Mouse (Mus musculus) thymus, postnatal 36 days (tissue): ENCODE measurements at regions not wholly inside any gene's neighbourhood (a gene's known extent, or its start where the extent isn't known, plus 50 kb on each side); places are given as distances from the start of the nearest gene placed in this dataset.
"Not testable (repeated sequence)": the region's sequence is repeated elsewhere in the genome, so short reads cannot be mapped to it uniquely, and the experiment has no call there.

Source experiments
- DNase-seq, 2 experiments: peaks; one replicate each; pipeline ENCODE4 v3.0.0; 2022; ENCODE audit warnings: mixed read lengths in 2 of 2

DNA sequence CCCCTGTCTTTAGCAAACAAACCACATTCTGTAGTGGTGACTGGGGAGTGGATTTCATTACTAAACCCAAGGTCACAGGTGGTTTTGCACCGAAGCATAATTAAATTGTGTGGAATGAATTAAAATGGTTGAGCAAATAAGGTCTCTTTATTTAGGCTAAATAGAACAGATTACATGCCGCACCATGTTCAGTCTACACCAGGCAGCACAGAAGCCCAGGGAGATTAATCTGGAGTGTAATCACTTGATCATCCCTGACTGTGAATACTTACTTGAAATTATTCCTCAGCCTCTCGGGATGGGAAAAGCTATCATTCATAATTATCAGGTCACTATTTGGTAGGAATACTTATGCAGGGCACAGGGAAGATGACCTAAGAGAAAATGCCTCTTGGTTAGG lies 1293.3 kb upstream of the Sel1l start:
- DNase-seq, result no peak

- no peak for DNase-seq
These were observed 1287.4 kb upstream of the Sel1l start for GRCm38 (mm10) chr12:93136395-93136794.

DNA sequence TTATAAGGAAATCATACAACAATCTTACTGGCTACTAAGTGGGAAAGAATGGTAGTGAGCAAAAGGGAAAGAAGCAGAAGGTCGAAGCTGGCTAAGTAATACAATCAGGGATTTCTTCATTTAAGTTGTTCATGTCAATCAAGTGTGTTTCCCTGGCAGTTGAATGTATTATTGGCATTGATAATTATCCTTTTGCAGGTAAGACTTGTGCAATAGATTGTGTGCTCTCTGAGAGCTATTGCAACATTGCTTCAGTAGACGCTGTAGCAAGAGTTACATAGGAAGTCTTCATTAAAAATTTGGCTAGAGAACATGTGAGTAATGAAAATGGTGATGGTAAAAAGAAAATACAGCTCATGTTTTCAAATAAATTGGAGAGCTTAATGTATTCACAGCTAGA lies 1273.3 kb upstream of the Sel1l start:
- DNase-seq, result no peak

- no peak for DNase-seq
These were observed 1239.3 kb upstream of the Sel1l start for GRCm38 (mm10) chr12:93088031-93088790.

DNA sequence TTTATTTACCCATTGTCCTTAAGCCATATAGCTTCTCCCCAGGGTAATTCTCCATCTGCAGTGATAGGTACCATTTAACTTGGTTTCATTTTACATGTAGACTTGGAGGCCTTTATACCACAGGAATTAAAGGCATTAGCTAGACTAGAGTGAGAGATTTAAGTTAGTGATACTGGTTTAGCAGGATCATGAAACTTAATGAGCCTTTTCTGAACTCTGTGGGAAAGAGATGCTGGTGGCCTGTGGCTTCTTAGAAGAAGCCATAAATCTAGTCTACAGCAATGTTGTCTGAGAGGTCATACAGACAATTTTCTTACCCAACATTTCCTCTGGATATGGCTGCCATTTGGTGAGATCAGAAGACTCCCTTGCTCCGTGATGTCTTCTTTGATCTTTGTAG lies 1214.9 kb upstream of the Sel1l start:
- DNase-seq, result no peak

DNA sequence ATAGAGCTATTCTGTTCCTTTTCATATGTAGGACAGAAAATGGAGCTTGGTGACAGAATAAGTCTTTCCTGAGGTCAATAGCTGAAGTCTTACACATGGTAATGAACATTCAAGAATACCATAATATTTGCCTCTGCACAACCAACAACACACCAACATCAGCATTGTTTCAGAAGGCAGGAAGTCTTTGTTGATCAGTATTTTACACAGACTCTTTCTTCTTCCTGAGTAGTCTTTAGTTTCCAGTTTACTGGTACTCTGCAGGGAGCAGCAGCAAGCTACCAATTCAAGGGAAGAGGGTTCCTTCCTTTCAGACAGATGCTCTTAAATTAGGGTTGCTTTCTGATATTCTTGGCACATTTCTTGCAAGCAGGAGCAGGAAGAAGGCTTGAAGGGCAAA lies 1170.7 kb upstream of the Sel1l start:
- DNase-seq, result no peak

GRCm38 (mm10) chr12:93011583-93011982 lies 1162.6 kb upstream of the Sel1l start:
- no peak for DNase-seq

DNA sequence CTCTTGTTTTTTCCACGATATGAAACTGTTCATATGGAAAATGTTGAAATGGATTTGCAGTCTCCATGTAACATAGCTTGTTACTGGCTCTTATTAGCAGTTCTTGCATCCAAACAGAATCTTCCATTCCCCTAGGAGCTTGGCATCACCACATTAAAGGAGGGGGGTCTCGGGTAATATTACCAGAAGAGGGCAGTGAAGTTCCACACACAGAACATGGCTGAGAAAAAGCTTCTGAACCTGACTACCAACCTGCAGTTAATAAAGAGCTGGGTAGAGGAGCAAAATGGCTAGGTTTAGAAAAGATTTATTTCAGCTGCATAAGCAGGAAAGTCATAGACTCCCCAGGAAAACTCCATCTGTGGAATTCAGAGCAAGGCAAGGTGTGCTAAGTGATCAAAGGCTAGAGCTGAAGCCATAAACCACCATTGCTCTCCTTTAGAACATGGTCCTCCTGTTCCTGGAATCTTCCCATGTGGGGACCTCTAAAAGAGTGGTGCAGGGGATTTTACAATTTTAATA lies 1157.9 kb upstream of the Sel1l start:
- no peak for DNase-seq

DNA sequence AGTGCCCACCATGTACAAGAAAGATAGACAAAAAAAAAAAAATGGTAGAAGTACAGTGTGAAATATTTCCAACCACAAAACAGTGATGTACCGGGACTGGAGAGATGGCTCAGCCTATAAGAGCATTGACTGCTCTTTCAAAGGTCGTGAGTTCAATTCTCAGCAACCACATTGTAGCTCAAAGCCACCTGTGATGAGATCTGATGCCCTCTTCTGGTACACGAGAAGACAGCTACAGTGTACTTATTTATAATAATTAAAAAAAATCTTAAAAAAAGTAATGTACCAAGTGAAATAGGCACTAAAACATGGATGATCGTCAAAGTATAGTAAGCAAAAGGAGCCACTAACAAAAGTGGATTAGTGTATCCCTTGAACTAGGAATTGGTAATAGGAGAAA lies 1154.2 kb upstream of the Sel1l start:
- no peak for DNase-seq

GRCm38 (mm10) chr12:92975698-92976097 lies 1126.7 kb upstream of the Sel1l start:
- no peak for DNase-seq

GRCm38 (mm10) chr12:92944352-92944751 lies 1095.4 kb upstream of the Sel1l start:
- no peak for DNase-seq

GRCm38 (mm10) chr12:92927591-92927990 lies 1078.6 kb upstream of the Sel1l start:
- DNase-seq, result no peak

GRCm38 (mm10) chr12:92926942-92927341 lies 1078.0 kb upstream of the Sel1l start:
- DNase-seq, result no peak

- no peak for DNase-seq
These were observed 1071.0 kb upstream of the Sel1l start for GRCm38 (mm10) chr12:92919920-92920319.

DNA sequence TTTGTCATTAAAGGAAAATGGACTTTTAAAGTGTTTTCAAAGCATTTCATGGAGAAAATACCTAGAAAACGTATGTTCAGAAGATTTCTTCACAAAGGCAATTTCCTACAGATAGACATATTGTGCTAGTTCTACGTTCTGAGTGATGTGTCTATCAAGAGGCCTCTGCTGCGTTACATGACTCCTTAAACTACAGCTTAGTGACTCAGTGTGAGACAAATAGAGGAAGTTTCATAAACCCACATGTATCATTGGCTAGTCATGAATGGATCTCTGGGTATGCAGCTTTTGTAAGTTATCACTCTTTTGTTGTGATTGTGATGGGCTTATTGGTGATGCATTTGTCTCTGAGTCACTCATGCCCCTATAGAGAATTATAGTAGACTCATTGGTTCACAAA lies 1067.3 kb upstream of the Sel1l start:
- DNase-seq, result no peak

GRCm38 (mm10) chr12:92915776-92916175 lies 1066.8 kb upstream of the Sel1l start:
- no peak for DNase-seq

- no peak for DNase-seq
These were observed 1066.2 kb upstream of the Sel1l start for GRCm38 (mm10) chr12:92915203-92915602.

DNA sequence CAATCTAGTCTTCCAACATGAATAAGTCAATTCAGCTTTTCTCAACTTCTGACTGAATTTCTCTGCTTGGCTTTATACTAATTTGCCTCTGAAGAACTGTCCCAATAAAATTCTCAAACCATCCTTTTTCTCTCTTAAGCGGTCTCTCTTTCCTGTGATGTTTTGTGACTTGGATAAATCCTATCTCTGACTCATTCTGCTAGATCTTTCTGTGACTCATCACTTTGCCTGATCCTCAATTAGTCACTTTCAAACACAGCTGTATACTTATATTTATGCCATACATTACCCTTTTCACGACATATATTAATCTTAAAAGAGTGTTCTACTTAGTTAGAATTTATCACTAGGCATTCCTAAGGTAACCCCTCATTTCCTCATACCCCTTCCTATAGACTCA lies 1055.4 kb upstream of the Sel1l start:
- no peak for DNase-seq

DNA sequence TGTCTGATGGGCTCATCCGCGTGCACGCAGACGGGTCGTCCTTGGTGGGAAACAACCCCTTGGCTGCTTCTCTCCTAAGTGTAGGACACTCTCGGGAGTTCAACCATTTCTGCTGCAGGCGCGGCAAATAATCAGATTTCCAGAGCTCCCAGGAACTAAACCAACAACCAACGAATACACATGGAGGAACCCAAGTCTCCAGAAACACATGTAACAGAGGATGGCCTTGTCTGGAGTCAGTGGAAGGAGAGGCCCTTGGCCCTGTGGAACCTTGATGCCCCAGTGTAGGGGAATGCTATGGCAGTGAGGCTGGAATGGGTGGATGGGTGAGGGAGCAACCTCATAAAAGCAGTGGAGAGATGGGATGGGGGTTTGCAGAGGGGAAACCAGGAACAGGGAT lies 1043.4 kb upstream of the Sel1l start:
- no peak for DNase-seq

GRCm38 (mm10) chr12:92891663-92892062 lies 1042.7 kb upstream of the Sel1l start:
- DNase-seq, result not testable (repeated sequence)

GRCm38 (mm10) chr12:92891126-92891525 lies 1042.2 kb upstream of the Sel1l start:
- not testable (repeated sequence) for DNase-seq

GRCm38 (mm10) chr12:92887747-92888146 lies 1038.8 kb upstream of the Sel1l start:
- DNase-seq, result no peak

GRCm38 (mm10) chr12:92886394-92887075 lies 1037.6 kb upstream of the Sel1l start:
- not testable (repeated sequence) for DNase-seq

- not testable (repeated sequence) for DNase-seq
These were observed 1035.1 kb upstream of the Sel1l start for GRCm38 (mm10) chr12:92884014-92884413.
